Mouse (Mus musculus): ENCODE measurements at regions not wholly inside any gene's neighbourhood (a gene's known extent, or its start where the extent isn't known, plus 50 kb on each side); places are given as distances from the start of the nearest gene placed in this dataset.

DNA sequence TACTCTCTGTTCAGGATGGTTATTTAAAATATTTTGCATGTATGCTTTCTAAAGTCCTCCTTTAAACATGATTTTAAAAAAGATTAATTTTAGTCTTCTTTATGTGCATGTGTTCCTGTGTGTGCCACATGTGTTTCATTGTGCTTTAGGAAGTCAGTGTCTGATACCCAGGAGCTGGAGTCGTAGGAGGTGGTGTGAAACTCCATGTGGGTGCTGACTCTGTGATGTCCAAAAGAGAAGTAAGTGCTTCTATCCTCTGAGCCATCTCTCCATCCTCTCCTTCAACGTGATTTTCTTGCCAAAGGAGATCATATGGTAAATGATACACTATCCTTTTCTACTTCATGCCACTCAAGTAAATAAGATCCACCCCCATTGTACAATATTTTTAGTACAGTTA is 750.8 kb downstream of the Mat2b start:
- TF ChIP-seq CTCF (IDR thresholded peaks at IDR 0.05; ENCODE audit: extremely low read depth, insufficient read depth, low read length) (no peak), POLR2A (IDR thresholded peaks at IDR 0.05; ENCODE audit: extremely low read depth, insufficient read depth, low read length) (no peak)

Data from cortical plate, adult 2 months (tissue).